ENCODE assay signal across 9 mouse cellular contexts in genomic region chr8:80056331-80057070, GRCm38 (mm10). TPM values are rescaled to one million over a fixed set of nuclear protein-coding genes. Genes with fewer than 3 reads are reported as not detected.
A peak's percentile ranks its signal among the peaks of the same experiment; 100 is the strongest.
DNase-seq lines count a peak whose midpoint lies in the region; ATAC-seq and TF ChIP-seq lines count a peak whose summit lies in the region.
"Had no signal": no experiment of that assay in that cellular context is flagged by ENCODE, and none has a peak within 500 bp of the region (broad histone marks: within the 10 kb centered on the region; RNA-seq: fewer than 3 reads in every experiment).

No protein-coding gene starts in this region.

- no peaks in the 10 kb centered on the region for H3K9me3 ChIP-seq in forebrain, embryonic 10.5 days
- H3K9me3 ChIP-seq in limb, embryonic 10.5 days (replicated peaks): no peaks in the 10 kb centered on the region
- H3K9me3 ChIP-seq in neural tube, embryonic 13.5 days: no peaks in the 10 kb centered on the region

- TF ChIP-seq CTCF in left cerebral cortex, adult 2 months (IDR thresholded peaks at IDR 0.05): no peak

- H3K4me2 ChIP-seq in neural tube, embryonic 13.5 days: peak overlapping the region; percentile 83

- H3K36me3 ChIP-seq in forebrain, embryonic 10.5 days (replicated peaks): no peaks in the 10 kb centered on the region
- H3K36me3 ChIP-seq in limb, embryonic 10.5 days: no peaks in the 10 kb centered on the region
- no peaks in the 10 kb centered on the region for H3K36me3 ChIP-seq in neural tube, embryonic 13.5 days

- 0 out of 2 replicates have a peak, but pooled peaks have one; percentile 7 for ATAC-seq in neural tube, embryonic 13.5 days (ENCODE audit: low read depth)

- peak overlapping the region; percentile 66; the same call in 1 of the 2 replicates for H3K9ac ChIP-seq in neural tube, embryonic 13.5 days
- H3K9ac ChIP-seq: liver, embryonic 14.5 days had no signal

- peak overlapping the region; percentile 55 for H3K4me3 ChIP-seq in left cerebral cortex, adult 2 months
- H3K4me3 ChIP-seq in forebrain, embryonic 10.5 days: peak overlapping the region; percentile 64
- peak overlapping the region; percentile 67 for H3K4me3 ChIP-seq in limb, embryonic 10.5 days
- H3K4me3 ChIP-seq in neural tube, embryonic 13.5 days: peak overlapping the region; percentile 54

- H3K4me1 ChIP-seq in forebrain, embryonic 10.5 days: peaks cover 51% of the 10 kb centered on the region
- H3K4me1 ChIP-seq in limb, embryonic 10.5 days: peaks cover 44% of the 10 kb centered on the region
- peaks cover 35% of the 10 kb centered on the region for H3K4me1 ChIP-seq in neural tube, embryonic 13.5 days (replicated peaks)

- WGBS in forebrain, embryonic 10.5 days: 6% methylated on average over 13 of the region's 13 CpGs
- 13% methylated on average over 13 of the region's 13 CpGs for WGBS in limb, embryonic 10.5 days
- WGBS in neural tube, embryonic 13.5 days: 4% methylated on average over 13 of the region's 13 CpGs

- intact Hi-C loops in left cerebral cortex, adult 2 months (cut with DNase I): no loop called here

- H3K27ac ChIP-seq in left cerebral cortex, adult 2 months: no peak overlapping the region
- H3K27ac ChIP-seq in forebrain, embryonic 10.5 days: no peak overlapping the region
- no peak overlapping the region for H3K27ac ChIP-seq in limb, embryonic 10.5 days
- no peak overlapping the region for H3K27ac ChIP-seq in neural tube, embryonic 13.5 days (replicated peaks)
- H3K27ac ChIP-seq: liver, embryonic 14.5 days had no signal

- H3K27me3 ChIP-seq in forebrain, embryonic 10.5 days (ENCODE audit: poor library complexity, severe bottlenecking): peaks cover 97% of the 10 kb centered on the region
- peaks cover 37% of the 10 kb centered on the region for H3K27me3 ChIP-seq in limb, embryonic 10.5 days (ENCODE audit: low read depth, poor library complexity, severe bottlenecking)
- peaks cover 79% of the 10 kb centered on the region for H3K27me3 ChIP-seq in neural tube, embryonic 13.5 days

- no peak for DNase-seq in left cerebral cortex, adult 2 months (ENCODE audit: extremely low spot score in 1 of 2, low spot score in 2 of 2)
- DNase-seq in left cerebral cortex, adult 18-20 months (ENCODE audit: low spot score in 2 of 2): no peak
- DNase-seq in forebrain, embryonic 10.5 days (ENCODE audit: extremely low spot score, low spot score): no peak
- DNase-seq in limb, embryonic 10.5 days (ENCODE audit: low spot score): no peak
- no peak for DNase-seq in cerebellum, adult 11-12 months
- DNase-seq in adrenal gland, postnatal 36 days: no peak
- DNase-seq in embryo, embryonic 11 days: no peak

RNA-seq across cellular contexts. Expression of gene Hhip, which starts 1.3 kb away (rescaled TPM):
- total RNA-seq in left cerebral cortex, adult 2 months (2021): 1 to 10 TPM; 3.5 to 4.4 TPM
- 1 to 10 TPM; 3.1 to 4.5 TPM for total RNA-seq in left cerebral cortex, adult 18-20 months (2021)
- polyA plus RNA-seq in forebrain, embryonic 10.5 days (2016; fragmentation: Nextera tagmentation; extraction: Ambion mirVana): 1.7 and 2.1 TPM in 2 replicates
- 1.6 and 1.7 TPM in 2 replicates for polyA plus RNA-seq in limb, embryonic 10.5 days (2016; fragmentation: Nextera tagmentation; extraction: Ambion mirVana)
- polyA plus RNA-seq in neural tube, embryonic 13.5 days (2015; fragmentation: Nextera tagmentation; extraction: Ambion mirVana): 2.5 and 4.3 TPM in 2 replicates
- total RNA-seq in adrenal gland, postnatal 36 days (2021): 1 to 10 TPM; 6.2 to 10.0 TPM
